In genomic region chr14:8665636-8666411, GRCm38 (mm10) we compare ENCODE assay signal across 9 mouse cellular contexts. TPM values are rescaled to one million over a fixed set of nuclear protein-coding genes. Genes with fewer than 3 reads are reported as not detected.
A peak's percentile ranks its signal among the peaks of the same experiment; 100 is the strongest.
DNase-seq lines count a peak whose midpoint lies in the region; ATAC-seq and TF ChIP-seq lines count a peak whose summit lies in the region.
"Had no signal": no experiment of that assay in that cellular context is flagged by ENCODE, and none has a peak within 500 bp of the region (broad histone marks: within the 10 kb centered on the region; RNA-seq: fewer than 3 reads in every experiment).

Gene 4930452B06Rik, minus strand, starts transcription at chr14:8666240.

- H3K4me1 ChIP-seq in intestine, postnatal 0 days (replicated peaks; ENCODE audit: control insufficient read depth, insufficient read depth, low read length): no peaks in the 10 kb centered on the region
- no peaks in the 10 kb centered on the region; the same call in 1 of the 2 replicates for H3K4me1 ChIP-seq in midbrain, embryonic 11.5 days (ENCODE audit: control insufficient read depth, insufficient read depth, low read length)

- peak within 1 kb of the TSS; percentile 52 for H3K4me3 ChIP-seq in intestine, postnatal 0 days (ENCODE audit: low read depth, low read length)
- H3K4me3 ChIP-seq in midbrain, embryonic 11.5 days (ENCODE audit: low read depth, low read length): peak within 1 kb of the TSS; percentile 63

- intact Hi-C loops in left cerebral cortex, postnatal 25 days (cut with DNase I): no loop called here

- peak; percentile 94 for ATAC-seq in intestine, postnatal 0 days
- ATAC-seq in midbrain, embryonic 11.5 days (ENCODE audit: low FRiP score): peak; percentile 100

- H3K27me3 ChIP-seq in intestine, postnatal 0 days (replicated peaks; ENCODE audit: control insufficient read depth, insufficient read depth, low read length): no peaks in the 10 kb centered on the region
- H3K27me3 ChIP-seq in midbrain, embryonic 11.5 days (ENCODE audit: control insufficient read depth, insufficient read depth, low read length): no peaks in the 10 kb centered on the region

- no peak within 1 kb of the TSS for H3K27ac ChIP-seq in intestine, postnatal 0 days (ENCODE audit: low read depth, low read length)
- H3K27ac ChIP-seq in midbrain, embryonic 11.5 days (ENCODE audit: low read depth, low read length): no peak within 1 kb of the TSS
- H3K27ac ChIP-seq: macrophage had no signal

- H3K9ac ChIP-seq in intestine, postnatal 0 days (ENCODE audit: low read depth, low read length): peak within 1 kb of the TSS; percentile 51
- peak within 1 kb of the TSS; percentile 81 for H3K9ac ChIP-seq in midbrain, embryonic 11.5 days (ENCODE audit: low read length)

- WGBS in intestine, postnatal 0 days: 1% methylated on average over 45 of the region's 45 CpGs
- WGBS in midbrain, embryonic 11.5 days: 1% methylated on average over 45 of the region's 45 CpGs

- no peaks in the 10 kb centered on the region for H3K36me3 ChIP-seq in intestine, postnatal 0 days (ENCODE audit: control insufficient read depth, insufficient read depth)
- H3K36me3 ChIP-seq in midbrain, embryonic 11.5 days (ENCODE audit: control insufficient read depth, insufficient read depth, low read length): no peaks in the 10 kb centered on the region

- H3K9me3 ChIP-seq in intestine, postnatal 0 days (ENCODE audit: control insufficient read depth): no peaks in the 10 kb centered on the region
- no peaks in the 10 kb centered on the region for H3K9me3 ChIP-seq in midbrain, embryonic 11.5 days (ENCODE audit: control insufficient read depth, low read length)

- DNase-seq in adrenal gland, adult 8-10 months: peak; percentile 34
- peak; percentile 93 for DNase-seq in embryo, embryonic 11 days
- DNase-seq in heart, adult 11 months: peak; percentile 96
- peak; percentile 84 to 85 for DNase-seq in left cerebral cortex, postnatal 25 days (ENCODE audit: low spot score in 2 of 2)
- peak; percentile 97 for DNase-seq in midbrain, embryonic 11.5 days (ENCODE audit: low spot score, missing footprints)
- peak; percentile 3 to 37 for DNase-seq in spleen, postnatal 10 days (ENCODE audit: low spot score in 2 of 2)
- DNase-seq in MN1 (ENCODE audit: low spot score): no peak

- peak within 1 kb of the TSS; percentile 86 for H3K4me2 ChIP-seq in intestine, postnatal 0 days (replicated peaks; ENCODE audit: low read depth)
- H3K4me2 ChIP-seq in midbrain, embryonic 11.5 days: peak within 1 kb of the TSS; percentile 69

- no peak for TF ChIP-seq CTCF in intestine, postnatal 0 days (IDR thresholded peaks at IDR 0.05; ENCODE audit: low read depth)

RNA-seq across cellular contexts. Expression of gene 4930452B06Rik, which starts in this region (rescaled TPM):
- total RNA-seq in adrenal gland, adult 8-10 months (2022): 1 to 10 TPM in 1 of 4 experiments, under 1 TPM in 3; 0.61 to 1.0 (median 0.92) TPM
- 1.2 and 1.6 TPM in 2 replicates for polyA plus RNA-seq in intestine, postnatal 0 days (2015; fragmentation: Nextera tagmentation; extraction: Ambion mirVana)
- total RNA-seq in left cerebral cortex, postnatal 25 days (2021): 1 to 10 TPM; 8.5 to 9.7 TPM
- 11.5 and 12.7 TPM in 2 replicates for polyA plus RNA-seq in midbrain, embryonic 11.5 days (2014; fragmentation: Nextera tagmentation; extraction: Ambion mirVana)
- polyA plus RNA-seq: macrophage had no signal

Comparison
In these comparisons a context has a peak if more than half of its experiments do, and no peak if none do; other contexts are left out.
1. RNA of gene 4930452B06Rik (total RNA-seq): 8.5 to 9.7 TPM in left cerebral cortex, postnatal 25 days; 0.61 to 1.0 TPM in adrenal gland, adult 8-10 months; every median in the first group is over 4 times any median in the second.